Mouse (Mus musculus) bone marrow, adult 2 months (tissue): ENCODE results near the gene Txndc15. TPM values are rescaled to one million over a fixed set of nuclear protein-coding genes. Genes with fewer than 3 reads are reported as not detected.

Experiments used
- H3K27ac ChIP-seq: fragments of 200-500 bp; 2 replicates; pipeline ENCODE4 v1.5.1; 2012; ENCODE audit warnings: low read depth, mild to moderate bottlenecking, control low read depth, inconsistent platforms, low read length; ENCODE audit not compliant: control insufficient read depth, poor library complexity, insufficient read depth
- H3K4me1 ChIP-seq: fragments of 200-500 bp; 2 replicates; pipeline ENCODE4 v1.6.1; 2011; ENCODE audit warnings: low read length; ENCODE audit not compliant: control insufficient read depth, insufficient read depth
- H3K4me3 ChIP-seq: fragments of 200-500 bp; replicated peaks from 2 replicates; pipeline ENCODE3; 2011; ENCODE audit warnings: mild to moderate bottlenecking, low read depth, low read length, control low read depth; ENCODE audit not compliant: control insufficient read depth
- CTCF ChIP-seq: fragments of 200-500 bp; IDR thresholded peaks from 2 replicates; pipeline ENCODE4 v1.5.1; 2011; ENCODE audit warnings: low read length, control low read depth; ENCODE audit not compliant: control insufficient read depth, insufficient read depth
- POLR2A ChIP-seq: fragments of 200-500 bp; IDR thresholded peaks from 2 replicates; pipeline ENCODE4 v1.6.1; 2011; ENCODE audit warnings: low read depth, mild to moderate bottlenecking, control low read depth, low read length, borderline replicate concordance; ENCODE audit not compliant: control insufficient read depth
- WGBS: fragments of 180-500 bp; shearing (Covaris S2); methylation state at CpG from one replicate; pipeline ENCODE4 v1.1.7; 2018; 5-methylcytosine and 5-hydroxymethylcytosine counted together
- polyA plus RNA-seq: library from polyadenylated mRNA; stranded (reverse); fragments of >200 nt; gene quantifications from 2 replicates; pipeline ENCODE4 v1.2.4, GENCODE M21; 2011; ENCODE audit warnings: low replicate concordance; ENCODE audit not compliant: missing spikeins, insufficient read depth, insufficient read length

Txndc15 gene
- polyA plus RNA-seq, 1 experiment = 12.3 TPM

- TF ChIP-seq POLR2A = no peak
- no peak for TF ChIP-seq CTCF
- Histone ChIP-seq H3K4me1 (no peaks in the 10 kb centered on the region), H3K4me3 (no peak overlapping the region), H3K27ac (no peak overlapping the region)
- WGBS = 92% methylated on average over 8 of the region's 8 CpGs
Observed at GRCm38 (mm10) chr13:55737885-55738284, 23.4 kb downstream of the Txndc15 start.

GRCm38 (mm10) chr13:55742306-55742705 lies 27.9 kb downstream of the Txndc15 start:
- TF ChIP-seq CTCF (no peak), POLR2A (no peak)
- WGBS = 89% methylated on average over 8 of the region's 8 CpGs
- no peak overlapping the region for H3K27ac ChIP-seq

GRCm38 (mm10) chr13:55754380-55754779 lies 39.9 kb downstream of the Txndc15 start:
- H3K4me1 ChIP-seq = no peaks in the 10 kb centered on the region; the same call in 1 of the 2 replicates
- TF ChIP-seq CTCF = no peak
- no peak for TF ChIP-seq POLR2A
- H3K27ac ChIP-seq = no peak overlapping the region; the same call in 1 of the 2 replicates
- H3K4me3 ChIP-seq = peak overlapping the region; percentile 2
- WGBS = 18% methylated on average over 13 of the region's 13 CpGs

More at GRCm38 (mm10) chr13:55742306-55742705, 27.9 kb downstream of the Txndc15 start:
- H3K4me1 ChIP-seq = no peaks in the 10 kb centered on the region
- H3K4me3 ChIP-seq = no peak overlapping the region

- no peak overlapping the region for H3K4me3 ChIP-seq
- H3K4me1 ChIP-seq = peaks cover 1% of the 10 kb centered on the region
- TF ChIP-seq CTCF (no peak), POLR2A (no peak)
- H3K27ac ChIP-seq = no peak overlapping the region
- 62% methylated on average over 8 of the region's 8 CpGs for WGBS
Observed at GRCm38 (mm10) chr13:55756789-55757188, 42.3 kb downstream of the Txndc15 start.

- H3K27ac ChIP-seq = no peak overlapping the region
- no peak overlapping the region for H3K4me3 ChIP-seq
- H3K4me1 ChIP-seq = peaks cover 1% of the 10 kb centered on the region
- TF ChIP-seq POLR2A (no peak), CTCF (peak; percentile 32; the same call in 1 of the 2 replicates)
- 90% methylated on average over 6 of the region's 6 CpGs for WGBS
Observed at GRCm38 (mm10) chr13:55757645-55758044, 43.2 kb downstream of the Txndc15 start.

DNA sequence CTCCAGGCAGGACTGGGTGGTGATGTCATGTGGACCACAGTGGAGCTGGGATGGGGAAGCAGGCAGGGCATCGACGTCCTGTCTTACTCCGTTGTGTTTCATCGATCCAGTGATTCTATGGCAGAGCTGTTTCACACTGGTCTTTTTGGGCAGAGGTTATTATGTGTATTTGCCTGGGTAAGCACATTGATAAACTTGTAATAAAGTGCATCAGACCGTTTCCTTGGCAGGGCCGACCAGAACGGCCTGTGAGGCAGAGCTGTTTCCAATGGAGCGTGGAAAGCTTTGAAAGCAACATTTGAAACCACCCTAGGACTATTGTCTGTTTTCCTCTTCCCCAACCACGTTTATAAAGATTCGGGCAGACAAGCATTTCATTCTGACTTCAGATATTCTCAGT lies 46.1 kb downstream of the Txndc15 start:
- H3K4me3 ChIP-seq = no peak overlapping the region
- H3K4me1 ChIP-seq = peaks cover 1% of the 10 kb centered on the region
- H3K27ac ChIP-seq = no peak overlapping the region
- no peak for TF ChIP-seq POLR2A
- no peak for TF ChIP-seq CTCF
- WGBS = 76% methylated on average over 10 of the region's 10 CpGs

GRCm38 (mm10) chr13:55761486-55761885 lies 47.0 kb downstream of the Txndc15 start:
- TF ChIP-seq POLR2A = no peak
- Histone ChIP-seq H3K27ac (no peak overlapping the region), H3K4me3 (no peak overlapping the region), H3K4me1 (peaks cover 1% of the 10 kb centered on the region)
- WGBS = 90% methylated on average over 10 of the region's 10 CpGs

- Histone ChIP-seq H3K4me3 (no peak overlapping the region), H3K4me1 (no peaks in the 10 kb centered on the region), H3K27ac (no peak overlapping the region)
- WGBS = 88% methylated on average over 7 of the region's 7 CpGs
- TF ChIP-seq CTCF (no peak), POLR2A (no peak)
Observed at GRCm38 (mm10) chr13:55774352-55774751, 59.9 kb downstream of the Txndc15 start.

DNA sequence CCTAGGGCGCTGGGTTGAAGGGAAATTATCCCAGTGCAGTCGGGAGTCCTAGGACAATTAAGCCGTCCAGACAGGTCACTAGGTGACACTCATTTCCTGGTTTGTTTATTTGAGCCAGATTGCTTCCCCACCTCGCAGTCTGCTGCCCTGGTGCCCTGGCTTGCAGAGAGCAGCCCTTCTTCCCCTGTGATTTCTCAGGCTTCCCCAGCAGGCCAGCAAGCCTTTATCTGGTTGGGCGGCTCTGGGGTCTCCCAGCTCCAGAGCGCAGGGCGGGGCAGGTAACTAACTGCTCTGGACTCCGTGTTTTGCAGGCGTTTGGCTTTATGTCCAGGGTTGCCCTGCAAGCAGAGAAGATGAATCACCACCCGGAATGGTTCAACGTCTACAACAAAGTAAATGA lies 60.6 kb downstream of the Txndc15 start:
- no peak for TF ChIP-seq POLR2A
- TF ChIP-seq CTCF = no peak
- Histone ChIP-seq H3K4me1 (no peaks in the 10 kb centered on the region), H3K27ac (no peak overlapping the region), H3K4me3 (no peak overlapping the region)
- WGBS = 83% methylated on average over 11 of the region's 11 CpGs

Other genes with a start within 250 kb of the Txndc15 start
- gene Dbn1, start 226.5 kb upstream of the Txndc15 start, polyA plus RNA-seq = 2.2 and 3.5 TPM in 2 replicates
- 21.9 and 89.6 TPM in 2 replicates for gene Pdlim7, start 201.0 kb upstream of the Txndc15 start, polyA plus RNA-seq
- gene Dok3, start 185.4 kb upstream of the Txndc15 start, polyA plus RNA-seq = 80.8 and 191 TPM in 2 replicates
- gene Ddx41, start 178.0 kb upstream of the Txndc15 start, polyA plus RNA-seq = 21.4 and 40.3 TPM in 2 replicates
- gene Fam193b, start 143.5 kb upstream of the Txndc15 start, polyA plus RNA-seq = 104 and 152 TPM in 2 replicates
- gene Tmed9, start 140.9 kb upstream of the Txndc15 start, polyA plus RNA-seq = 35.1 and 73.6 TPM in 2 replicates
- 7.4 and 10.9 TPM in 2 replicates for gene B4galt7, start 114.8 kb upstream of the Txndc15 start, polyA plus RNA-seq
- 26.9 TPM in 2 replicates for gene Caml, start 91.6 kb upstream of the Txndc15 start, polyA plus RNA-seq
- gene Ddx46, start 79.6 kb upstream of the Txndc15 start, polyA plus RNA-seq = 33.6 and 56.7 TPM in 2 replicates
- gene B230219D22Rik, start 21.5 kb upstream of the Txndc15 start, polyA plus RNA-seq = 10.9 and 13.9 TPM in 2 replicates
- 22.8 and 24.1 TPM in 2 replicates for gene Pcbd2, start 12.7 kb downstream of the Txndc15 start, polyA plus RNA-seq
- 0.74 TPM in 1 of 2 replicates, not detected in the other for gene Catsper3, start 69.9 kb downstream of the Txndc15 start, polyA plus RNA-seq
- gene Pitx1, start 121.5 kb downstream of the Txndc15 start, polyA plus RNA-seq = 0.82 and 0.92 TPM in 2 replicates